Mouse (Mus musculus): Measurements from ENCODE around the gene Wdr81.

Gene Wdr81

DNA sequence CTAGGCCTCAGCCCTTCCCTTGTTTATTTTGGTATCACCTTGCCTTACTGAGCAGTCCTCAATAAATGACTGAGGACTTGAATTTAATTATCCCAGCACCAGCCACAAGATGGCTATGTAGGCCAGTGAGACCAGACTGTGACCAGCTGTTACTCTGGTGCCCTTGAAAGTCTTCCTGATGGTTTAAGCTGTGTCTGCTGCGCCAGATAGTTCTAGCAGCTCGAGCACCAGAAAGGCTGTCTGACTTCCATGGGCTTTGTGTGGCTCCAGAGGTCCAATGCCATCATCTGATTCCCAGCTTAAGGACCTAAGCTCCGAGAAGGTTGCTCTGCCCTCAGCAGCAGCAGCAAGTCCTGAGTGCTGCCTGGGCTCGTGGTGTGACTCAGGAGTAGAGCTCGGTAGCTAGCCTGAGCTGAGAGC lies 52.2 kb downstream of the Wdr81 start:
- peak; percentile 59 to 86 for DNase-seq (ENCODE audit: inconsistent age in 2 of 2, low spot score in 1 of 2)

DNA sequence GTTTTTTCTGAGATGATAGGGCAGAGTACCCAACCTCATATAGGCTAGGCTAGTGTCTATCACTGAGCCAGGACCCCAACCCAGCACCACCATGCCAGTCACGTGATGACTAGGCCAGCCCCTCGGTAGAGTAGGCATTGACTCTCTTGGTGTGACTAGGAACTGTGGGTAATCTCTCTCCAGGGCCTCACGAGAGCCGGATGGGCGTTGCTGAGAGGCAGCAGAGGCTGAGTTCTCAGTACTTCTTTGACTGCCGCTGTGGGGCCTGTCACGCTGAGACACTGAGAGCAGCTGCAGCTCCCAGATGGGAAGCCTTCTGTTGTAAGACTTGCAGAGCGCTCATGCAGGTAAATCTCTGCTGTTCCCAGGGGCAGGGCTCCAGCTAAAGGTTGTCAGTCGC lies 54.4 kb downstream of the Wdr81 start:
- peak in 1 of 2 experiments; percentile 19 for DNase-seq (ENCODE audit: inconsistent age in 2 of 2, low spot score in 1 of 2)

DNA sequence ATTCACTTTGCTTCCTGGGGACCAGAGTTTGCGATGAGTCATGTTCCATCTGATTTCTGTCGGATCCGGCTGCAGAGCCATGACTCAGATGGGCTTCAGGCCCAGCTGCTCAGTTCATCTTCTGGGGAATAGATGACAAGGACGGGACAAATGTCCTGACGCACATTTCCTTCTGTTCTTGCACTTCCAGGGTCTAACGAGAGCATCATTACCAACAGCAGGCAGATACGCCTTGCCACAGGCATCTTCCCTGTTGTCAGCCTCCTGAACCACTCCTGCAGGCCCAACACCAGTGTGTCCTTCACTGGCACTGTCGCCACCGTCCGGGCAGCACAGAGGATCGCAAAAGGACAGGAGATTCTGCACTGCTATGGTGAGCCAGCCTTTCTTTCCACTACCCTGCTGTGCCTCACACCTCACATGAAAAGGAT lies 55.1 kb downstream of the Wdr81 start:
- DNase-seq (ENCODE audit: inconsistent age in 2 of 2, low spot score in 1 of 2) = peak; percentile 86 to 88

DNA sequence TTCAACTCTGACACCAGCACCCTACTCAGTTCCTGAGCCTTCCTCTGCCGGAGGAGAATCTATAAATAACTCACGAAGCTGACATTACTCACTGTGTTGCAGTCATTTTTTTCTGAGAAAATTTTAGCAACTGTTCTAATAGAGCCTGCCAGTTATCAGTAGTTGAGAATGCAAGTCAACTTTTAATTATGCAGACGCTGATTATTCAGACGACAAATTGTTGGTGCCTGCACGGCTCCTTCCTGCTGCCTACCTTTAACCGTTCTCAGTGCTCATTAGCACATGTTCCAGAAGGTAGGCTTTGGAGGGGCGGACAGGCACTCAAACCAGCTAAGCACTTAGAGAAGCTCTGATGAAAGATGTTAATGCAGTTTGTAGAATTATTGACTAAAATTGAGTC lies 57.1 kb downstream of the Wdr81 start:
- DNase-seq (ENCODE audit: inconsistent age in 2 of 2, low spot score in 1 of 2) = no peak

DNA sequence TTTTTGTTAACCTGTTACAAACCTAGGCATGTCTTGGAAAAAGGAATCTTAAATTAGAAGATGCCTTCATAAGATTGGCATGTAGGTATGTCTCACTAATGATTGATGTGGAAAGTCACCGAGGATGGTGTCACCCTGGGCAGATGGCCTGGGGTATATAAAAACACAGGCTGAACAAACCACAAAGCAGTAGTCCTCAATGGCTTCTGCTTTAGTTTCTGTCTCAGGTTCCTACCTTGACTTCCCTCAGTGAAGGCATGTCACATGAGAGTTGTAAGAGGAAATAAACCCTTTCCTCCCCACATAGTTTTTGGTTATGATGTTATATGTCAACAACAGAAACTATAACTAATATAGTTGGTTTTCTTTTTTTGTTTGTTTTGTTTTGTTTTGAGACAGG lies 58.9 kb downstream of the Wdr81 start:
- no peak for DNase-seq (ENCODE audit: inconsistent age in 2 of 2, low spot score in 1 of 2)
